Mouse (Mus musculus): Measurements from ENCODE around the gene Cenpj. TPM values are rescaled to one million over a fixed set of nuclear protein-coding genes. Genes with fewer than 3 reads are reported as not detected.

Gene Cenpj
- 3.7 and 5.8 TPM in 2 replicates for polyA plus RNA-seq (2015; fragmentation: Nextera tagmentation; extraction: Ambion mirVana)

GRCm38 (mm10) chr14:56575416-56575815 lies at the start of gene Cenpj, which contains the start of gene Parp4:
TSS of gene Cenpj (minus strand) at chr14:56575425.
TSS of gene Parp4 (plus strand) at chr14:56575619.

Other genes starting within 250 kb of the Cenpj start
- gene Atp12a, start 210.4 kb downstream of the Cenpj start, polyA plus RNA-seq (2015; fragmentation: Nextera tagmentation; extraction: Ambion mirVana): 0.24 and 0.48 TPM in 2 replicates
- 0.90 and 1.7 TPM in 2 replicates for gene Rnf17, start 172.8 kb downstream of the Cenpj start, polyA plus RNA-seq (2015; fragmentation: Nextera tagmentation; extraction: Ambion mirVana)
- gene Parp4, start 194 bp upstream of the Cenpj start, polyA plus RNA-seq (2015; fragmentation: Nextera tagmentation; extraction: Ambion mirVana): 8.1 and 11.9 TPM in 2 replicates
- 17.7 and 24.5 TPM in 2 replicates for gene Mphosph8, start 92.8 kb upstream of the Cenpj start, polyA plus RNA-seq (2015; fragmentation: Nextera tagmentation; extraction: Ambion mirVana)
- 11.4 and 14.9 TPM in 2 replicates for gene Pspc1, start 202.9 kb upstream of the Cenpj start, polyA plus RNA-seq (2015; fragmentation: Nextera tagmentation; extraction: Ambion mirVana)
- gene Zmym5, start 236.3 kb upstream of the Cenpj start, polyA plus RNA-seq (2015; fragmentation: Nextera tagmentation; extraction: Ambion mirVana): 25.9 and 32.7 TPM in 2 replicates